Mouse (Mus musculus) neural tube, embryonic 11.5 days (tissue): ENCODE data around the gene Cfap74. TPM values are rescaled to one million over a fixed set of nuclear protein-coding genes. Genes with fewer than 3 reads are reported as not detected.
A peak's percentile ranks its signal among the peaks of the same experiment; 100 is the strongest.
"Not testable (repeated sequence)": the region's sequence is repeated elsewhere in the genome, so short reads cannot be mapped to it uniquely, and the experiment has no call there.

Experiments
- ATAC-seq: fragments of 200-750 bp; cut with Nextera tagmentation; 2 replicates; pipeline ENCODE4 v1.8.0; 2017; ENCODE audit warnings: moderate number of reproducible peaks, mild to moderate bottlenecking, moderate TSS enrichment, moderate library complexity; ENCODE audit not compliant: insufficient read depth, low FRiP score, low TSS enrichment
- DNase-seq: peaks from one replicate; pipeline ENCODE4 v3.0.0-alpha.2; 2015; ENCODE audit warnings: low spot score
- H3K27ac ChIP-seq: fragments of 300-500 bp; sonication (generic); 2 replicates; pipeline ENCODE4 v1.5.1; 2014; ENCODE audit warnings: low read depth, mild to moderate bottlenecking, low read length
- H3K27me3 ChIP-seq: fragments of 300-500 bp; sonication (generic); 2 replicates; pipeline ENCODE4 v1.6.1; 2014; ENCODE audit warnings: mild to moderate bottlenecking, low read length, mixed read lengths; ENCODE audit not compliant: control insufficient read depth, insufficient read depth
- H3K36me3 ChIP-seq: fragments of 300-500 bp; sonication (generic); 2 replicates; pipeline ENCODE4 v1.6.1; 2014; ENCODE audit warnings: mild to moderate bottlenecking, low read length, moderate library complexity, mixed read lengths; ENCODE audit not compliant: control insufficient read depth, insufficient read depth
- H3K4me1 ChIP-seq: fragments of 300-500 bp; sonication (generic); 2 replicates; pipeline ENCODE4 v1.6.1; 2014; ENCODE audit warnings: low read length, mixed read lengths; ENCODE audit not compliant: control insufficient read depth, insufficient read depth
- H3K4me2 ChIP-seq: fragments of 300-500 bp; sonication (generic); 2 replicates; pipeline ENCODE4 v1.6.1; 2014; ENCODE audit warnings: low read depth, mild to moderate bottlenecking, moderate library complexity
- H3K4me3 ChIP-seq: fragments of 300-500 bp; sonication (generic); 2 replicates; pipeline ENCODE4 v1.5.1; 2014; ENCODE audit warnings: low read depth, low read length
- H3K9ac ChIP-seq: fragments of 300-500 bp; sonication (generic); 2 replicates; pipeline ENCODE4 v1.6.1; 2014; ENCODE audit warnings: mild to moderate bottlenecking, low read length
- H3K9me3 ChIP-seq: fragments of 300-500 bp; sonication (generic); 2 replicates; pipeline ENCODE4 v1.6.1; 2016; ENCODE audit warnings: low read length; ENCODE audit not compliant: control insufficient read depth
- WGBS: fragments of 180-500 bp; shearing (Covaris S2); extraction: QIAGEN DNeasy Blood & Tissue Kit; methylation state at CpG from one replicate; pipeline ENCODE4 v1.1.7; 2014; 5-methylcytosine and 5-hydroxymethylcytosine counted together
- polyA plus RNA-seq: library from polyadenylated mRNA; unstranded; fragments of >200 nt; fragmentation: Nextera tagmentation; extraction: Ambion mirVana; gene quantifications from 2 replicates; pipeline ENCODE4 v1.2.1, GENCODE M21; 2014

Gene Cfap74
- polyA plus RNA-seq, 1 experiment from 2014 or later: 5.6 TPM

GRCm38 (mm10) chr4:155421412-155422370, 12.7 kb downstream of the Cfap74 start:
- H3K27me3 ChIP-seq, H3K4me3 ChIP-seq, ATAC-seq, DNase-seq, H3K4me1 ChIP-seq, H3K27ac ChIP-seq, H3K9ac ChIP-seq, H3K9me3 ChIP-seq, H3K4me2 ChIP-seq, H3K36me3 ChIP-seq: not testable (repeated sequence)
- 84% methylated on average over 21 of the region's 30 CpGs for WGBS

GRCm38 (mm10) chr4:155423988-155424387, 15.0 kb downstream of the Cfap74 start:
- Histone ChIP-seq H3K36me3 (no peaks in the 10 kb centered on the region), H3K9ac (no peak overlapping the region), H3K9me3 (no peaks in the 10 kb centered on the region), H3K4me1 (no peaks in the 10 kb centered on the region), H3K27ac (no peak overlapping the region), H3K4me3 (no peak overlapping the region), H3K4me2 (no peak overlapping the region), H3K27me3 (no peaks in the 10 kb centered on the region)
- no peak for ATAC-seq
- DNase-seq: no peak
- 87% methylated on average over 5 of the region's 5 CpGs for WGBS

- H3K4me3 ChIP-seq: no peak overlapping the region
- H3K9me3 ChIP-seq: no peaks in the 10 kb centered on the region
- H3K9ac ChIP-seq: no peak overlapping the region
- no peak overlapping the region for H3K4me2 ChIP-seq
- H3K27ac ChIP-seq: no peak overlapping the region
- no peaks in the 10 kb centered on the region for H3K27me3 ChIP-seq
- ATAC-seq (no peak), DNase-seq (no peak)
- H3K36me3 ChIP-seq: no peaks in the 10 kb centered on the region
- H3K4me1 ChIP-seq: no peaks in the 10 kb centered on the region
- WGBS: 76% methylated on average over 6 of the region's 6 CpGs
Measured at GRCm38 (mm10) chr4:155426272-155426671, 17.3 kb downstream of the Cfap74 start.

- DNase-seq (no peak), ATAC-seq (no peak)
- H3K4me1 ChIP-seq: no peaks in the 10 kb centered on the region
- no peak overlapping the region for H3K4me3 ChIP-seq
- no peak overlapping the region for H3K27ac ChIP-seq
- no peaks in the 10 kb centered on the region for H3K27me3 ChIP-seq
- H3K9ac ChIP-seq: no peak overlapping the region
- H3K9me3 ChIP-seq: no peaks in the 10 kb centered on the region
- H3K36me3 ChIP-seq: no peaks in the 10 kb centered on the region
- H3K4me2 ChIP-seq: no peak overlapping the region
Measured at GRCm38 (mm10) chr4:155428442-155428841, 19.5 kb downstream of the Cfap74 start.

GRCm38 (mm10) chr4:155429202-155429601, 20.2 kb downstream of the Cfap74 start:
- Histone ChIP-seq H3K4me1 (no peaks in the 10 kb centered on the region), H3K9me3 (no peaks in the 10 kb centered on the region), H3K4me3 (no peak overlapping the region), H3K27ac (no peak overlapping the region), H3K27me3 (no peaks in the 10 kb centered on the region), H3K9ac (no peak overlapping the region), H3K36me3 (no peaks in the 10 kb centered on the region), H3K4me2 (no peak overlapping the region)
- ATAC-seq (no peak), DNase-seq (no peak)
- WGBS: 84% methylated on average over 3 of the region's 3 CpGs

- DNase-seq (no peak), ATAC-seq (no peak)
- Histone ChIP-seq H3K4me2 (no peak overlapping the region), H3K9ac (no peak overlapping the region), H3K9me3 (no peaks in the 10 kb centered on the region), H3K4me3 (no peak overlapping the region), H3K27ac (no peak overlapping the region), H3K4me1 (no peaks in the 10 kb centered on the region), H3K36me3 (no peaks in the 10 kb centered on the region), H3K27me3 (no peaks in the 10 kb centered on the region)
- WGBS: 86% methylated on average over 6 of the region's 6 CpGs
Measured at GRCm38 (mm10) chr4:155432358-155432757, 23.4 kb downstream of the Cfap74 start.

GRCm38 (mm10) chr4:155433993-155434392, 25.0 kb downstream of the Cfap74 start:
- Histone ChIP-seq H3K9ac (no peak overlapping the region), H3K36me3 (no peaks in the 10 kb centered on the region), H3K4me3 (no peak overlapping the region), H3K4me1 (no peaks in the 10 kb centered on the region), H3K4me2 (no peak overlapping the region), H3K27me3 (no peaks in the 10 kb centered on the region), H3K27ac (no peak overlapping the region), H3K9me3 (no peaks in the 10 kb centered on the region)
- DNase-seq (no peak), ATAC-seq (no peak)
- 86% methylated on average over 5 of the region's 5 CpGs for WGBS

GRCm38 (mm10) chr4:155442808-155443207, 33.8 kb downstream of the Cfap74 start:
- H3K9ac ChIP-seq: no peak overlapping the region
- WGBS: 73% methylated on average over 3 of the region's 3 CpGs
- H3K27me3 ChIP-seq: no peaks in the 10 kb centered on the region
- ATAC-seq: no peak
- H3K27ac ChIP-seq: no peak overlapping the region
- no peak overlapping the region for H3K4me2 ChIP-seq
- no peaks in the 10 kb centered on the region for H3K36me3 ChIP-seq
- H3K9me3 ChIP-seq: no peaks in the 10 kb centered on the region
- no peak for DNase-seq
- H3K4me3 ChIP-seq: no peak overlapping the region
- no peaks in the 10 kb centered on the region for H3K4me1 ChIP-seq

- Histone ChIP-seq H3K4me1 (no peaks in the 10 kb centered on the region), H3K36me3 (no peaks in the 10 kb centered on the region), H3K27ac (no peak overlapping the region), H3K9me3 (no peaks in the 10 kb centered on the region), H3K4me3 (no peak overlapping the region), H3K4me2 (no peak overlapping the region), H3K27me3 (no peaks in the 10 kb centered on the region), H3K9ac (no peak overlapping the region)
- peak; percentile 30 for DNase-seq
- no peak for ATAC-seq
- WGBS: 43% methylated on average over 10 of the region's 10 CpGs
Measured at GRCm38 (mm10) chr4:155451597-155451996, 42.6 kb downstream of the Cfap74 start.
